Mouse (Mus musculus): ENCODE results near the gene Eif2ak1.

Eif2ak1 gene

GRCm38 (mm10) chr5:143948361-143948760 lies 130.8 kb downstream of the Eif2ak1 start:
- Histone ChIP-seq H3K27me3 (ENCODE audit: insufficient read depth, low read length) (no peaks in the 10 kb centered on the region), H3K4me3 (replicated peaks; ENCODE audit: low read length) (no peak overlapping the region), H3K4me1 (replicated peaks; ENCODE audit: low read depth, low read length) (peaks cover 19% of the 10 kb centered on the region), H3K9me3 (ENCODE audit: low read length) (no peaks in the 10 kb centered on the region), H3K36me3 (ENCODE audit: insufficient read depth, low read length) (no peaks in the 10 kb centered on the region)
- TF ChIP-seq NANOG (IDR thresholded peaks at IDR 0.05; ENCODE audit: borderline replicate concordance, low read length) (no peak), CTCF (conservative IDR thresholded peaks at IDR 0.05; ENCODE audit: low read length) (no peak), POU5F1 (IDR thresholded peaks at IDR 0.05; ENCODE audit: borderline replicate concordance, low read length) (no peak)

GRCm38 (mm10) chr5:143950016-143950415 lies 132.4 kb downstream of the Eif2ak1 start:
- Histone ChIP-seq H3K4me3 (replicated peaks; ENCODE audit: low read length) (no peak overlapping the region), H3K4me1 (replicated peaks; ENCODE audit: low read depth, low read length) (peaks cover 19% of the 10 kb centered on the region), H3K36me3 (ENCODE audit: insufficient read depth, low read length) (no peaks in the 10 kb centered on the region), H3K9me3 (ENCODE audit: low read length) (no peaks in the 10 kb centered on the region), H3K27me3 (ENCODE audit: insufficient read depth, low read length) (no peaks in the 10 kb centered on the region)
- TF ChIP-seq CTCF (conservative IDR thresholded peaks at IDR 0.05; ENCODE audit: low read length) (no peak), NANOG (IDR thresholded peaks at IDR 0.05; ENCODE audit: borderline replicate concordance, low read length) (no peak), POU5F1 (IDR thresholded peaks at IDR 0.05; ENCODE audit: borderline replicate concordance, low read length) (no peak)
